Mouse (Mus musculus) intestine, postnatal 0 days (tissue): ENCODE measurements around the gene Yap1. TPM values are rescaled to one million over a fixed set of nuclear protein-coding genes. Genes with fewer than 3 reads are reported as not detected.

Experiments
- ATAC-seq: fragments of 200-750 bp; cut with Nextera tagmentation; 2 replicates; pipeline ENCODE4 v1.8.0; 2017; ENCODE audit warnings: mild to moderate bottlenecking, moderate TSS enrichment, moderate library complexity
- H3K27ac ChIP-seq: fragments of 300-500 bp; sonication (generic); 2 replicates; pipeline ENCODE4 v1.5.1; 2014; ENCODE audit warnings: mild to moderate bottlenecking, low read depth, low read length, moderate library complexity
- H3K27me3 ChIP-seq: fragments of 300-500 bp; sonication (generic); replicated peaks from 2 replicates; pipeline ENCODE4 v1.6.1; 2014; ENCODE audit warnings: low read length, mixed read lengths; ENCODE audit not compliant: control insufficient read depth, insufficient read depth
- H3K36me3 ChIP-seq: fragments of 300-500 bp; sonication (generic); 2 replicates; pipeline ENCODE4 v1.6.1; 2014; ENCODE audit warnings: mild to moderate bottlenecking, moderate library complexity; ENCODE audit not compliant: control insufficient read depth, insufficient read depth
- H3K4me1 ChIP-seq: fragments of 300-500 bp; sonication (generic); replicated peaks from 2 replicates; pipeline ENCODE4 v1.6.1; 2014; ENCODE audit warnings: antibody characterized with exemption, low read length, mixed read lengths; ENCODE audit not compliant: control insufficient read depth, insufficient read depth
- H3K4me2 ChIP-seq: fragments of 300-500 bp; sonication (generic); replicated peaks from 2 replicates; pipeline ENCODE4 v1.6.1; 2014; ENCODE audit warnings: low read depth, mild to moderate bottlenecking, moderate library complexity
- H3K4me3 ChIP-seq: fragments of 300-500 bp; sonication (generic); 2 replicates; pipeline ENCODE4 v1.5.1; 2014; ENCODE audit warnings: low read depth, low read length
- H3K9ac ChIP-seq: fragments of 300-500 bp; sonication (generic); 2 replicates; pipeline ENCODE4 v1.6.1; 2014; ENCODE audit warnings: mild to moderate bottlenecking, low read depth, low read length
- H3K9me3 ChIP-seq: fragments of 300-500 bp; sonication (generic); 2 replicates; pipeline ENCODE4 v1.6.1; 2016; ENCODE audit warnings: mixed run types; ENCODE audit not compliant: control insufficient read depth
- CTCF ChIP-seq: sonication (generic); IDR thresholded peaks from 2 replicates; pipeline ENCODE4 v1.5.1; 2016; ENCODE audit warnings: low read depth, mild to moderate bottlenecking, control low read depth, antibody characterized with exemption, moderate library complexity
- WGBS: fragments of 180-500 bp; shearing (Covaris S2); extraction: QIAGEN DNeasy Blood & Tissue Kit; methylation state at CpG from one replicate; pipeline ENCODE4 v1.1.7; 2014; 5-methylcytosine and 5-hydroxymethylcytosine counted together
- polyA plus RNA-seq: library from polyadenylated mRNA; unstranded; fragments of >200 nt; fragmentation: Nextera tagmentation; extraction: Ambion mirVana; gene quantifications from 2 replicates; pipeline ENCODE4 v1.2.1, GENCODE M21; 2015

Gene Yap1
- polyA plus RNA-seq, 1 experiment from 2014 or later = 11.4 TPM

DNA sequence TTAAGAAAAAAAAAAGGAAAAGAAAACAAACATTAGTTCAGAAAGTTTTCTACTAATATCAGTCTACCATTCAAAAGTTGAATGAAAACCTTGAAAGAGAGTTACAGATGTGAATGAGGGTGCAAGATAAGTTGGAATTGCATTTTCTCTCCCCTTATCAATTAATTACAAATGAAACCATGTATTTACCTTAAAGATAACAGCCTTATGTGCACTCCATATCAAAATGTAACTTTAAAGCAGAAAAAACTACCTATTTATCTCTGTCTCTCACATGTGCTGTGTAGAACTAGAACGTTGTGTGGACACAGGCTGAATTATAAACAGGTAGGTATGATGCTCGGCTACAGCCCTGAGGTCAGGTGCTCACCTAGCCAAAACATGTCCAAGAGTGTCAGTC lies 40.5 kb downstream of the Yap1 start:
- H3K27me3 ChIP-seq = no peaks in the 10 kb centered on the region
- no peak overlapping the region for H3K27ac ChIP-seq
- 0 out of 2 replicates have a peak, but pooled peaks cover 4% of the 10 kb centered on the region for H3K36me3 ChIP-seq
- WGBS = 69% methylated on average over 2 of the region's 2 CpGs
- no peak for TF ChIP-seq CTCF
- peaks cover 7% of the 10 kb centered on the region; the same call in 1 of the 2 replicates for H3K4me1 ChIP-seq
- H3K4me3 ChIP-seq = no peak overlapping the region
- no peak overlapping the region for H3K4me2 ChIP-seq
- H3K9ac ChIP-seq = no peak overlapping the region
- H3K9me3 ChIP-seq = no peaks in the 10 kb centered on the region
- ATAC-seq = no peak

DNA sequence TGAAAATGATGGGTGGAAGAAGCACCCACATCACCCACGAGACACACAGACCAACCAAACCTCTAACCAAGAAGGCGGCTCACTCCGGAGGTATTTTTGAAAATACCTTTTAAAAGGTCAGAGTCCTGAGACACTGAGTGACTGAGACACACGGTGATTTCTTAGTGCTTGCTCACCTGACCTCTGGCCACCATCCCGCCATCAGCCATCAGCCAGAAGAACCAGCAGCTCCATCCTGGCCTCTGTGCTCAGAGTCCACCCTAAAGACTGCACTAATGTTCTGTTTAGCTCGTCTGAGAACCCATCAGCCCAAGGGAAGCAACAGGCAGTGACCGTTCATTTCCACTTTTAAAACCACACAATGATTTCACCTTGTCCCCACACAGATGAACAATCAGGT lies 41.5 kb downstream of the Yap1 start:
- no peak overlapping the region for H3K27ac ChIP-seq
- no peak overlapping the region for H3K4me2 ChIP-seq
- 70% methylated on average over 7 of the region's 7 CpGs for WGBS
- no peak for ATAC-seq
- H3K4me1 ChIP-seq = peaks cover 2% of the 10 kb centered on the region; the same call in 1 of the 2 replicates
- H3K4me3 ChIP-seq = no peak overlapping the region
- H3K27me3 ChIP-seq = no peaks in the 10 kb centered on the region
- H3K9me3 ChIP-seq = no peaks in the 10 kb centered on the region
- H3K36me3 ChIP-seq = 0 out of 2 replicates have a peak, but pooled peaks cover 4% of the 10 kb centered on the region
- TF ChIP-seq CTCF = no peak
- H3K9ac ChIP-seq = no peak overlapping the region

DNA sequence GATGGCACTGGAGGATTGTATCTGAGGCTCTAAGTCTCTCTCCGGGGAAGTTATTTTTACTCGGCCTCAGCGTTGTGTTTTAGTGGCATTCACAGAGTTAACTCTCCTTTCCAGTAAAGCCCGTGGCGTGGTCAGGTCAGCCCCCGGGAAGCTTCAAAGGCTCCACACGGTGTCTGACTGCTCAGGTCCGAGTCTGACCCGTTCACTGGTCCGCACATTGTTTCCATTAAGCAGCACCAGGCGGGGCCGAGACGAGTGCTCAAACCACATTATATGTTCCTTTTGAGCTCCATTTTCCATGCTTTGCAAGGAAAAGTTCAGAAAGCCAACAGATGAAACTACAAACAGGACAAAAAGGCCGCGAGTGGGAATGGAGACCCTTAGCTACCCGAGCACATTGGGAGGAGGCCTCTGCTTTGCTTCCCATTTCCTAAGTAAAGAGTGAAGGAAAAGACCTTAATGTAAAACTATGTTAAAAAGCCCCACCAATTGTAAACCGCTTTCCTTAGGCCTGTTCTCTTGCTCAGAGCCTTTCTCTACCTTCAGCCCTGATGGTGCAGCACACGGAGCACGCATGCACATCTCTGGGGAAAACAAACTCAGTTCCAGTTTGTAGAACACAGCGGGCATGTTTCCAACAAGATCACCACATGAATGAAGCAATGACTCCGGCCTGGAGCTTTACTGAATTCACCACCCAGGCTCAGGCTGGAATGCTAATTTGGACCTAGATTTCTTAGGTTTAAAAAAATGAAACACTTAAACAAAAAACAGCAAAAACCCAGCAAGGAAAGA lies 42.8 kb downstream of the Yap1 start:
- H3K9ac ChIP-seq = no peak overlapping the region
- H3K27ac ChIP-seq = no peak overlapping the region
- H3K36me3 ChIP-seq = 0 out of 2 replicates have a peak, but pooled peaks cover 4% of the 10 kb centered on the region
- no peaks in the 10 kb centered on the region for H3K9me3 ChIP-seq
- H3K4me2 ChIP-seq = no peak overlapping the region
- no peak for TF ChIP-seq CTCF
- no peaks in the 10 kb centered on the region for H3K27me3 ChIP-seq
- no peak overlapping the region for H3K4me3 ChIP-seq
- 46% methylated on average over 21 of the region's 21 CpGs for WGBS
- no peak for ATAC-seq
- peaks cover 2% of the 10 kb centered on the region; the same call in 1 of the 2 replicates for H3K4me1 ChIP-seq

DNA sequence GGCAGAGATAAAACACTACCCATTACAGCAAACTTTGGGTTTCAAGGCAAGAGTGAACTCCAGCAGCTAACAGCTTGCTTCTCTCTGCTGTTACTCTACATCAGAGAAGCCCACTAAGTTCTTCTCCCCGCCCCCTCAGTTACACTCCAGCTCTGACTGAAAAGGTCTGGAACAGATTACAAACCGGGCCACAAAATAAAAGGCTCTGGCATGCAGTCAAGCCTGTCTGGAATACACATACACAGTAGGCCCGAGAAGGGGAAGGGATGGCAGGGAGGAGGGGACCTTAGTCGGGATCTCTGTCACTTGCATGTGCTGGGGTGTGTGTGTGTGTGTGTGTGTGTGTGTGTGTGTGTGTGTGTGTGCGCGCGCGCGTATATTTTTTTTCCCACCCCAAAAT lies 44.0 kb downstream of the Yap1 start:
- Histone ChIP-seq H3K27me3 (no peaks in the 10 kb centered on the region), H3K4me2 (no peak overlapping the region), H3K36me3 (0 out of 2 replicates have a peak, but pooled peaks cover 4% of the 10 kb centered on the region), H3K4me3 (no peak overlapping the region), H3K9me3 (no peaks in the 10 kb centered on the region), H3K4me1 (no peaks in the 10 kb centered on the region; the same call in 1 of the 2 replicates), H3K27ac (no peak overlapping the region), H3K9ac (no peak overlapping the region)
- TF ChIP-seq CTCF = no peak
- 49% methylated on average over 9 of the region's 9 CpGs for WGBS
- no peak for ATAC-seq

DNA sequence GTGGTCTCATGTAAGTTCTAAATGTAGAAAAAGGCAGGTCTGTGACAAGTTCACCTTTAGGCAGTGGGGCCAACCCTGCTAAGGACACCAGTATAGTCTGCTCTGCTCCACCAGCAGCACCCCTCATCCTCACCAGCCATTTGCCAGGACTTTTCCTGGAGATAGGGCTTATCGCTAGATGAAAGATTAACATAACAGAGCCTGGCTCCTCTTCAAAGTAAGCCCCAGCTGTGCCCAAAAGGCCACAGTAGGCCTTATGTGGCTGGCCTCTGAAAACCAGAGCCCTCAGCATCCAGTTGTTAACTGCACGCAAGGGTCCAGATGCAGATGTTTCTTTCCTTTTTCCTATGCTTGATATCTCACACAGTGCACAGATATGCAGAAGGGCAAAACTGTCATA lies 45.1 kb downstream of the Yap1 start:
- H3K36me3 ChIP-seq = peaks cover 9% of the 10 kb centered on the region; the same call in 1 of the 2 replicates
- no peak for TF ChIP-seq CTCF
- H3K4me1 ChIP-seq = no peaks in the 10 kb centered on the region
- WGBS = 82% methylated on average over 2 of the region's 2 CpGs
- no peaks in the 10 kb centered on the region for H3K9me3 ChIP-seq
- H3K4me3 ChIP-seq = no peak overlapping the region
- H3K27ac ChIP-seq = no peak overlapping the region
- no peak for ATAC-seq
- no peaks in the 10 kb centered on the region for H3K27me3 ChIP-seq
- H3K9ac ChIP-seq = no peak overlapping the region
- H3K4me2 ChIP-seq = no peak overlapping the region

DNA sequence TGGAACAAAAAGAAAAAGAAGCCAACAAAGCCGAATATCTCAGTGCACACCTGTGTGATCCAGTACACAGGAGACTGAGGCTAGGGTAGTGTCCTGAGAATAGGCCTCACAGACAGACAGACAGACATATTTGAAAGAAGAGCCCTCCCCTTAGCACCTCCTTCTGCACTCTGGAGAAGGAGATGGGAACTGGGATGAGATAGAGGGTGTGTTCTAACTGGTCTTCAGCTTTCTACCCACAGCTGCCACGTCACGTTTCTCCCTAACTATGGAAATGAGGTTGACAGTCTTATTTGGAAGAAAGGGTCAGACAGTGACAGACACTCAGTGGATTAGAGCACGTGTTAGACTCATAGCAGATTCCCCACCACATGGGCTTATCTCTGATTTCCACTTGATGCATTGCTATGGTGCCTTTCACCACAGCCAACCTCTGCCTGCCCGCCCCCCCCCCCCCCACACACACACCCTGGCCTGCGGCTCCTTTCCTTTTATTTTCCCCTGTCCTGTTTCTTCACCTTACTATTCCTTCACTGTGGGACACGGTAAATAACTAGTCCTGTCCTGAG lies 46.3 kb downstream of the Yap1 start:
- Histone ChIP-seq H3K9me3 (no peaks in the 10 kb centered on the region), H3K4me2 (no peak overlapping the region), H3K36me3 (peaks cover 15% of the 10 kb centered on the region), H3K4me1 (no peaks in the 10 kb centered on the region), H3K9ac (no peak overlapping the region), H3K4me3 (no peak overlapping the region), H3K27me3 (no peaks in the 10 kb centered on the region), H3K27ac (no peak overlapping the region)
- TF ChIP-seq CTCF = no peak
- no peak for ATAC-seq
- WGBS = 70% methylated on average over 7 of the region's 7 CpGs
